Mouse (Mus musculus) left cerebral cortex, adult 8-10 months (tissue): ENCODE measurements around the gene Marcksl1. TPM values are rescaled to one million over a fixed set of nuclear protein-coding genes. Genes with fewer than 3 reads are reported as not detected.
"Not testable (repeated sequence)": the region's sequence is repeated elsewhere in the genome, so short reads cannot be mapped to it uniquely, and the experiment has no call there.

Source experiments
- DNase-seq, 2 experiments: peaks; one replicate each; pipeline ENCODE4 v3.0.0; 2022; ENCODE audit warnings: low spot score in 2 of 2
- total RNA-seq, 4 experiments: library from RNA; stranded (reverse); gene quantifications; 2 replicates each; pipeline ENCODE4 v1.2.4; 2022

Marcksl1 gene
- total RNA-seq, 4 experiments from 2014 or later, result 37.4 to 69.7 (median 61.1) TPM

DNA sequence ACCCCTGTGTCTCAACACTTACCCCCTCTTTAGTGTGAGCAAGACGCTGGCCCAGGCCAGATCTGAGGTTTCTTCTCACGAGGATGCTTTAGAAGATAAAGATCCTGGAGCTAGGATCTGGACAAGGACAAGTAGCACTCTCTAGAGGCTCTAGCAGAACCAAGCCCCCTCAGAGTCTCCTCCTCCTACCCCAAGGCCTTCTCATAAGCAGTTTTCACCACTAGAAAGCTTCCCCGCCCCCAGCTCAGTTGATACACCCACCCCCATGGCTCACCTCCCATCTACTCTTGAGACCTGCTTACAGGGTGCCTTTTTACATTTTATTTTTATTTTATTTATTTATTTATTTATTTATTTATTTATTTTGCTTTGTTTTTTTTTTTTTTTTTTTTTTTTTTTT is 3.7 kb upstream of the Marcksl1 start:
- no peak for DNase-seq

DNA sequence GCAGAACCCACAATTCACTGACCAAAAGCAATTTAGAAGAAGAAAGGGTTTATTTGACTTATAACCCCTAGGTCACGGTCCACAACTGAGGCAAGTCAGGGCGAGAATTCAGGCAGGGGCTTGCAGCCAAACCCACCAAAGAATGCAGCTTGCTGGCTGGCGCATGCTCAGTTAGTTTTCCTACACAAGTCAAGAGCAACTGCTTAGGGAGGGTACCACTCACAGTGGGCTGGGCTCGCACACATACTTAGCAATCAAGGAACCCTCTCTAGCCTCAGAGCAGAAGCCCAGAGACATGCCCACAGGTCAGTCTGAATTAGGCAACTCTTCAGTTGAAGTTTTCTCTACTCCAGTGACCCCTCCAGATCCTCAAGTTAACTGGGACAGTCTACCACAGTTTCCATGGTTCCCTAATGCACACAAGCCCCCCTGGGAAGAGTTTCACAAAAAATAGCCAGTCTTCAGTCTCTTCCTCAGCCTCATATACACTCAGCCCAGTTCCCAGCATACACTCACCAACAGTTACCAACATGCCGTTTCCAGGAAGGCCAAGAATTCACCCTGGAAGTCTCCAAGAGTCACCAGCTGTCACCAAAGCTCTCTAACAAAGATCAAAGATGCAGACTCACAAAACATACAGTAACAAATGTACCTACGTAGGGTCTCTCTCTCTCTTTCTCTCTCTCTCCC is 2.5 kb upstream of the Marcksl1 start:
- no peak for DNase-seq

DNA sequence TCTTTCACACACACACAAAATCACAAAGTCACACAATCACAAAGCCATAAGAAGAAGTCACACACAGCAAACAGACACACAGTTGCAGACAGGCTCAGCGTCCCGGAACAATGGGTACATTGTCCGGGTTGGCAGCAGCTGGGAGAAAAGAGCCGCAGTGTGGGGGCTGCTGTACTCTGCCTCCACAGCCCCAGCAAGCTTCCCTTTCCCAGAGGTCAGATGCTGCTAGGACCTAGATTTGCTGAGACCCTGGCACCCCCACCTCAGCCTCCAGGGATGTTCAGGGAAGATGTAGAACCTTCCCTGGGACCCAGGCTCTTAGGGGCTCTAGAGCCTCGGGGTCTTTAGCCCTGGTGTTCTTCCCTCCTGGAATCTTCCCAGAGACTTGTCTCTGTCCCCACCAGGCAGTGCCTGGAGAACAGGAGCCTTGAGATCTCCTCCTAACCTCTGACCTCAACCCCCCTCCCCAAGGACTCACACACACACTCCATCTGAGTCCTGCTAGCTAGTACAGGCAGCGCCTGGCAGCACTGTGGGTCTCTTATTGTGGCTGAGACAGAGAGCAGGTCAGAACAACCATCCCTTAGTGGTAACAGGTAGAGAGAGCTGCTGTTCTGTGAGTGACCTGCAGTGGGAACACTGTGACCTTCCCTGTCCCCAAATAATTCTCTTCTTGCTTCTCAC is 1.8 kb upstream of the Marcksl1 start:
- no peak for DNase-seq

DNA sequence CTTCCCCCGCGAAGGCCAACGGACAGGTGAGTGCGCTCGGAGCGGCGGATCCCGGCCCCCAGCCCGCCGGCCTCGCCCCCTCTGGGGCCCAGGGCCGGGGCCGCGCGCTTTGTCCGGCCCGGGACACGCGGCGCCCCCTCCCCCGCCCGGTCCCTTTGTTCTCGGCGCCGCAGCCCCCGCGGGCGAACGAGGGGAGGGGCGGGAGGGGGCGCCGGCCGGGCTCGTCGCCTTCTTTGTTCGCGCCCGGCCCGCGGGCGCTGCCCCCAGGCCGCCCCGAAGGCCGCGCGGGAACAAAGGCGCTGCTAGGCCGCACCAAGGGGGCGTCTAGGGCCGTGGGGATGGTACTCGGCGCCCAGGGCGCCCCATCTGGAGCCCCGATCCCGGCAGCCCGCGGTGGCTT is 510 bp downstream of the Marcksl1 start:
- DNase-seq, result no peak

DNA sequence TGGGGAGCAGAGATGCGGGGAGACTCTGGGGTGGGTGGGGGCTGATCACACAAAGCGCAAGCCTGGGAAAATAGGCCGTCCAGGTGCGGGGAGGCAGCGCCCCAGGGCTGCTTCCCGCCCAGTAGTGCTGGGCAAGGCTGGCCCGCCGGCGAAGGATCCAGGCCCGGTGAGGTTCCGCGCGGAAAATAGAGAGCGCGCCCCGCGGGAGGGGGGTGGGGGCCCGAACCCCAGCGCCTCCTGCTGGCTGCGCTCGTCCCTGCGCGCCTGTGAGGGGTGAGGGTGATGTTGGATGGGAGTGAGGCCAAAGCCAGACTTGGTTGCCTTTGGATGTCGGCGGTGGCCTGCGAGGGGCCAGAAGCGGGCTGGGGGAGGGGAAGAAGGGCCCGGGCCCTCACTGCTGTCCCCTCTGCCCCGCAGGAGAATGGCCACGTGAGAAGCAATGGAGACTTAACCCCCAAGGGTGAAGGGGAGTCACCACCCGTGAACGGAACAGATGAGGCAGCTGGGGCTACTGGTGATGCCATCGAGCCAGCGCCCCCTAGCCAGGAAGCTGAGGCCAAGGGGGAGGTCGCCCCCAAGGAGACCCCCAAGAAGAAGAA is 1.0 kb downstream of the Marcksl1 start:
- no peak for DNase-seq

DNA sequence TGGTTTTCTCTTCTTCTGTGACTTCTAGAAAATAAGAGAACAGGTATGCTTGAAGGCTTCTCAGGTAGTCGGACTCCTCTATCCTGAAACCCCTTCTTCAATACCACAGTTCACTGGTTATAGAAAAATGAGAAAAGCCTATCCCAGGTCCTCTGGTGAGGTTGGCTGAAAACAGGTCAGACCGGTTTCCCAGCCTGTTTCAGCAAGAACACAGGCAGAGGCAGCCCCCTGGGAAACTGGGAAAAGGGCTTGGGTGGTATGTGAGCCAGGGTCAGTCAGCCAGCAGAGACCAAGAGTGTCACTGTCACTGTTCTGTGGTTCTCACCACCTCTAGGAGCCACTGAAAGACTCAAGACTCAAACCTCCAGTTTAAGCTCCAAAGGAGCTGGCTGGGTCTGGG is 3.5 kb downstream of the Marcksl1 start:
- no peak for DNase-seq

DNA sequence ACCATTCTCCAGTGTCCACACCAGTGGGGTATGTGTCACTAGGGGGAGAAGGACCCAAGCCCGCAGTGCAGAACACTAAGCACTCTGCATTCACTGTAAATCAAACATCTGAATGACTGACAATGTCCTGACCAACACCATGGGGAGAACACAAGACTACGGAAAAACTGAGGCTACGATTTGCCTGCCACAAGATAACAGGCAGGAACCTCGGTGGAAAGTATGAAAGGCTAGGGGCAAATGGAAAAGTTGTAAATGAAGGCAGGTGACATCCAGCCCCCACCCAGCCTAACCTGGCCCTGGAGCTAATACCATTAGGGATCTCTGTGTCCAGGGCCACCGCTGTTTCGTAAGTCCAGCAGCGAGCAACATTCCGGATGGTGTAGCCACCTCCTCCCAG is 5.1 kb downstream of the Marcksl1 start:
- no peak for DNase-seq

DNA sequence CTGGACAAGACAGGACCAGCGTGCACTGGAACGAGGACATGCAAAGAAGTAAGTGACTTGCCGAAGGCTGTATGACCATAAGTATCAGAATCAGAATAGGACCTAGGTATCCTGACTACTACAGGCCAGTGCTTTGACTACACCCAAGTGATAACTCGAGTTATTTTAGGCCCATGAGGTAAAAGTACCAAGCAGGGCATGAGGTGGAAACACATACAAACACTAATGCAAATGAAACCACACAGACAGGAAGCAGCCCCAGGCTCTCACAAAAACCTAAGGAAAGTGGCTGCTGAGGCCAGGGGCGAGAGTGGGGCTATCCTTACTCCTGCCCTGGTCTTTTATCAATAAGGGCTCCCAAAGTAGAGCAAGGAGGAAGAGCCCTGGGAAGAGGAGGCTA is 12.0 kb downstream of the Marcksl1 start:
- DNase-seq, result no peak

DNA sequence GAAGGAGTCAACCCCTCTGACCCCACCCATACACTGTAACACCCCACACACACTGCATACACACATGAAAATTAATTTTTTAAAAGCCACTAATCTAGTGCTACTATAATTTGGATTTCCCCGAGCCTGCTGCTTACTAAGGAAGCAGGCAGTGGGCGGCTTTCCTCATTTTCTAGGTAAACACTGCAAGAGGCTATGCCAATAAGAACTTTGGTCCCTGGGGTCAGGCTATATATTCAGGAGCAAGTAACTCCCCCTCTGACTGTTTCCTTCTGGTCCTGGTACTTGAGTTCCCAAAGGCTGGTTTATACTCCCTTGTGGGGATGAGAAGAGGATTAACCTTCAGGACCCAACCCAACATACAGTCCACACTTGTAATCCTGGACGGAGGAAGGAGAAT is 12.5 kb downstream of the Marcksl1 start:
- no peak for DNase-seq

DNA sequence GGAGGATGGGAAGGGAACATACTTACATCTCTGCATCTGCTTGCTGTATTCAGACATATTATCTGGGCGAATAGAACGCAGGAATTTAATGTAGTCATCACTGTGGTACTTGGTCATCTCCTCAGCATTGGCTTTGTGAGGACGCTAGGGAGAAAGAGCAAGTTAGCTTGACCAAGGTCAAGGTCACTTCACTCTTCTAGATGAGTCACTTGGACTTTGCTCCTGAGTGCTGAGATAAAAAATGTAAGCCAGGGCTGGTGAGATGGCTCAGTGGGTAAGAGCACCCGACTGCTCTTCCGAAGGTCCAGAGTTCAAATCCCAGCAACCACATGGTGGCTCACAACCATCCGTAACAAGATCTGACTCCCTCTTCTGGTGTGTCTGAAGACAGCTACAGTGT is 15.5 kb downstream of the Marcksl1 start:
- not testable (repeated sequence) for DNase-seq

DNA sequence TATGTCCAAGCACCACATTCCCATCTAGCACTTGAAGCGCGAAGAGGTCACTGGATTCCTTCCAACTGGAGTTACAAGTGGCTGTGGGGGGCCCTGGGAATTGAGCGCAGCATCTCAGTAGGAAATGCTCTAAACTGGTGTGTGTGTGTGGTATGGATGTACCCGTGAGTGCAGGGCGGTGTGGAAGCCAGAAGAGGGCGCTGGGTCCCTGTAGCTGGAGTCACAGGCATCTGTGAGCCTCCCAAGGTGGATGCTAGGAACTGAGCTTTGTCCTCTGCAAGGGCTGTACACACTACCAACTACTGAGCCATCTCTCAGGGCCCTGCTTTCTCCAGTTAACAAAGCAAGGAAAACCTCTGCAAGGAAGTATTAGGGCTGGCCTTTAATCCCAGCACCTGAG is 26.6 kb downstream of the Marcksl1 start:
- no peak for DNase-seq

DNA sequence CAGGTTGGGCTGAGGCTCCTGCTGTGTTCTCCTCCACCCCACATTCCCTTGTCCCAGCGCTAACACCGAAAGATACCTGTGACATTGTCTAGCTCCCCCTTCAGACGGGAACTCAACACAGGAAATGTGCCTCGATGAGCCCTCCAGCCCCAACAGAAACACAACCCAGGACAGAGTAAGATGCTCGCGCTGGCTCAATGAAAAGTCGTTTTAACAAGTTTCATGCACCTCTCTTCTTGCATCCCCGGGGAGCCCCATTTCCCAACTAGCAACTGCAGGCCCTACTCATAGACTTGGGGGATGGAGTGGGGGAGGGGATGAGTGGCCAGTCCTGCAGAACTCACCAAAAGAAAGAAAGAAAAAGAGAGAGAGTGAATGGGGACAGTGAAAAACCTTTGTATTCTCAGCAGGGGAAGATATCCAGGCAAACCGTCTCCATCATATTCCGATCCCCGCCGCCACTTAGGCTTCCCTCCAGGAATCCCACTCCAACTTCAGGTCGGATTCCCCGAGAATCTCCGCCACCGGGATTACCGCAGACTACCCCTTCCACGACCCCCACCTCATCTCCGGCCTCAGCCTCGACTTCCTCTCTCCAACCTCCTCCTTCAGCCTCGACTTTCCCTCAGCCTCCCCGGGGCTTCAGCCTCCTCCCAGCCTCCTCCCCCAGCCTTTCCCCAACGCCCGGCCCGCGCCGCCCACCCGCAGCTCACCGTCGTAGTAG is 28.6 kb downstream of the Marcksl1 start:
- DNase-seq, result no peak

DNA sequence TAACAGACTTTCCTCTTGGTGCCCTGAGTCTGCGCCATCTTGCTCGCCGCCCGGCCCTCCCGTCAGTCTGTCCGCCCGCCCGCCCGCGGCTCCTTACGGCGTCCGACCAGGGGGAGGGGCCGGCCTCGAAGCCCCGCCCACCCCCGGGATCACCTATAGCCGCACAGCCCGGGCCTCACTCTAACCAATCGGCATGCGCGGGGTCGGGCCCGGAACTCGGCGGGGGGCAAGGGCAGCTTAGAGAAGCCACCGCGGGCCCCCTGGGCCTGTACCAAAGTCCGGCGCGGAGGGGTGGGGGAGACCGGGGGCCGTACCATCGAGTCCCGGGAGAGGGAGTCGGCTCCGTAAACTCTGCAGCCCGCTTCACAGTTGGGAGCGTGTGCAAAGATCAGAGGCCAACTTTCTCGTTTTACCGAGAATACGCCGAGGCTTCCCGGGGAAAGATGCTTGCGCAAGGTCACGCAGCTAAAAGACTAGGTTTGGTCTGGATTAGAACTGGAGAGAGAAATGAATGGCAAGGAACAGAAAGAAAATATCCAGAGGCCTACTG is 29.3 kb downstream of the Marcksl1 start, which contains the start of gene Hdac1:
Gene Hdac1, minus strand, starts transcription at position 122 of the 550 bp plus-strand sequence.
- DNase-seq, result peak; percentile 80 to 96

DNA sequence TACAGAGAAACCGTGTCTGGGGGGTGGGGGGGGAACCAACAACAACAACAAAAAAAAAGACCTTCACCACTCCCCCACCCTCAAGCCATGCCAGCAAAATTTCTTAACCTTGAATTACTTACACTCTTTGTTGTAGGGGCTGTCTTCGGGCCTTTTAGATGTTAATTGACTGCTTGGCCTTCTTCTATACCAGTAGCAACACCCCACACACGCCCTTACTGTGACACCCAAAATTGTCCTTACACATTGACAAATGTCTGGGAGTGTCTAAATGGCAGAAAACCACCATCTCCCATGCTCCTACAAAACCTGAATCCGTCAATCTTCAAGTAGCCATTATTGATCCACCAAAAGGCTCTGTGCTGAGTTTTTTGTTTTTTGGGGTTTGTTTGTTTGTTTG is 30.7 kb downstream of the Marcksl1 start:
- no peak for DNase-seq

DNA sequence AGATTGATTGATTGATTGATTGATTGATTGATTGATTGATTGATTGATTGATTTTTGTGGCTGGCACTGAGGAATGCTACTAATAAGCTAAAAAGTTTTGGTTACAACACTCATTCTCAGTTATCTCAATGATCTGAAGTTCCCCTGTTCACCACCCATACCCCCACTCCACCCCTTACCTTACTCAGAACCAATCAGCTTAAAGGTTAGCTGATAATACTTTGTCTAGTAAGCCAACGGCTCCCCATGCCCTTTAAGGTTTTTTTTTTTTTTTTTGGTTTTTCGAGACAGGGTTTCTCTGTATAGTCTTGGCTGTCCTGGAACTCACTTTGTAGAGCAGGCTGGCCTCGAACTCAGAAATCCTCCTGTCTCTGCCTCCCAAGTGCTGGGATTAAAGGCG is 34.2 kb downstream of the Marcksl1 start:
- not testable (repeated sequence) for DNase-seq

DNA sequence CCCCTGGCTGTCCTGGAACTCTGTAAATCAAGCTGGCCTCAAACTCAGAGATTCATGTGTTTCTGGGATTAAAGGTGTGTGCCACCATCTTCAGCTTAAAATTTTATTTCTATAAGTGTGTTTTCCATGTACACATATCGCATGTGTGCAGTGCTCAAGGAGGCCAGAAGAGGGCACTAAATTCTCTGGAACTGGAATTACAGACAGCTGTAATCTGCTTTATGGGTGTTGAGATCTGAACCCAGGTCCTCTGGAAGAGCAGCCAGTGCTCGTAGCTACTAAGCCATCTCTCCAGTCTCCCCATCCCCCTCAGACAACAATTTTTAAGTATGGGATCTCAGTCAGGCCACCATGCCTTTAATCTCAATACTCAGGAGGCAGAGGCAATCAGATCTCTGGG is 35.9 kb downstream of the Marcksl1 start:
- DNase-seq, result no peak

DNA sequence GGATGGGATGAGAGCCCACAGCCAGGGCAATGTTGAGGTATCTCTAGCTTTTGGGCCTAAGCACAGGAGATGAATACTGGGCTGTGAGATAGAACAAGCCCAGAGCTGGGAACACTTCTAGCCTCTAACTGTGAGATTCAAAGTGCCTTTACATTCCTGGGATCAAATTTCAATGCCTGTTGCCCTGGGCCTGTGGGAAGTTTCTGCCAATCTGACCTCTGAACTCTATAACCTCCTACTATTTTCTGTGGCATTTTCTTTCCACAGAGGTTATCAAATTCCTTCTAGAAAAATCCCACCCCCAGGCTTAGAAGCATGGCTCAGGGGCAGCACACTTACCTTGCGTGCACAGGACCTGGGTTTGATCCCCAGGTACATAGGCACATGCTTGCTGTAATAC is 36.9 kb downstream of the Marcksl1 start:
- no peak for DNase-seq

DNA sequence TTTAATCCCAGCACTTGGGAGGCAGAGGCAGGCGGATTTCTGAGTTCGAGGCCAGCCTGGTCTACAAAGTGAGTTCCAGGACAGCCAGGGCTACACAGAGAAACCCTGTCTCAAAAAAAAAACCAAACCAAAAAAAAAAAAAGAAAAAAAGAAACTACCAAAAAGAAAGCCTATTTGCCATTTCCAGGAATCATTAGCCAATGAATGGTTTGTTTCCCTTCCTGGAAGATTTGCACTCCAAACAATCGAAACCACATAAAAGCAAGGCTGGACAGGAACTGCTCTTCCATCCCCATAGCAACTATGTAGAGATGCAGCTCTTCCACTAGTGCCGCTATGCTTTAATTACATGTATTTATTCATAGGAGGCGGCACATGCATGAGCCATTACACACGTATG is 41.1 kb downstream of the Marcksl1 start:
- DNase-seq, result not testable (repeated sequence)

DNA sequence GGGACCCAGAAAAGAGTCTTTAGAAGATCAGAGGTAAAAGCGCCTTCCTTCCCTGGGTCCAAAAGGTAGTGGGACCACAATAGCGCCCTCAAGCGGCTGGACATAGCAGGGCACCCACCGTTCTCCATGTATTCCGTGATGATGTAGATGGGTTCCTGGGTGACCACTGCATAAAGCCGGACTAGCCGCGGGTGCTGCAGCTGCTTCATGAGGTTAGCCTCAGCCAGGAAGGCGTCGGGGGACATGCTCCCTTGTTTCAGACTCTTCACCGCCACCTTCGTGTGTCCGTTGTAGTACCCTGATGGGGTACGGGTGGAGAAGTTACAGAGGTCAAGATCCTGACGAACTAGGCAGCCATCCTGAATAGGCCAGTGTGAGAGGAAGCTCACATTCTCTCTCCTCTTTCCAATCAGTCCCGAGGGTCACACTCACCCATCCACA is 42.1 kb downstream of the Marcksl1 start:
- peak in 1 of 2 experiments; percentile 34 for DNase-seq

DNA sequence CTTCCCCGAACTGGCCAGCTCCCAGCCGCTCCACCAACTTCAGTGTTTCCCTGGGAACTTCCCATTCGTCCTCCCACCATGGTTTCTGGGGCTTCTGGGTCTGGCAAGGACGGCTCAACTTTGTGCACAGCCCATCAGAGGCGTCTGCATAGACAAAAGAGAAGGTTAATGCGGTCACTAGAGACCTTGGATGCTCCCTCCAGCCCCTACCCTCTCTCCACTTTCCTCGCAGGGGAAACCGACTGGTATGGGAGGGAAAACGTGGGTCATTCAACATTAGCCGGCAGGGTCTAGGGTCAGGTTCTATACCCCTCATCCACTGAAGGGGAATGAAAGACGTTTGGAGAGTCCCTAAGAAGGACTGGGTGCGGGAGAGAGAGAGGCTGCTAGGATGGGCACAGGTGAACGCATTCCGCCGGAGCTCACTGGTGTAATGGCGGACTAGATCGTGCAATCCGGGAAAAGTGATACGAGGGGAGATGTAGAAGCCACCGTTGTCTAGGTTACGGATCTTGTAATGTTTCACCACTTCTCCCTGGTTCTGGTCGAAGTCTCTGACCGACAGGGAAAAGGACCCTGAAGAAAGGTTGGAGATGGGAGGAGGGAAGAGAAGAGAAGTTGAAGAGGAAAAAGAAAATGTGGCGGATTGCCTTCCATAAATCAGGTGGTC is 42.6 kb downstream of the Marcksl1 start:
- peak in 1 of 2 experiments; percentile 10 for DNase-seq
